ENCODE assay signal across 9 mouse cellular contexts in genomic region chr4:46307341-46307740, GRCm38 (mm10). TPM values are rescaled to one million over a fixed set of nuclear protein-coding genes. Genes with fewer than 3 reads are reported as not detected.
DNase-seq lines count a peak whose midpoint lies in the region; ATAC-seq and TF ChIP-seq lines count a peak whose summit lies in the region.
"Had no signal": no experiment of that assay in that cellular context is flagged by ENCODE, and none has a peak within 500 bp of the region (broad histone marks: within the 10 kb centered on the region; RNA-seq: fewer than 3 reads in every experiment).

No protein-coding gene starts in this region.

- 0 out of 2 replicates have a peak, but pooled peaks have one; percentile 25 for ATAC-seq in lung, embryonic 15.5 days (ENCODE audit: borderline replicate concordance, extremely low read depth, low FRiP score, low TSS enrichment)
- ATAC-seq in inflammation-experienced regulatory T-cells, adult 6 months = no peak
- no peak for ATAC-seq in midbrain, embryonic 15.5 days (replicated peaks)

- peaks cover 14% of the 10 kb centered on the region for H3K4me1 ChIP-seq in lung, embryonic 15.5 days
- H3K4me1 ChIP-seq in midbrain, embryonic 15.5 days = peaks cover 10% of the 10 kb centered on the region

- no peak overlapping the region for H3K27ac ChIP-seq in lung, embryonic 15.5 days
- no peak overlapping the region for H3K27ac ChIP-seq in midbrain, embryonic 15.5 days
- H3K27ac ChIP-seq: kidney, postnatal 0 days had no signal

- WGBS in lung, embryonic 15.5 days = 27% methylated on average over 9 of the region's 9 CpGs
- 69% methylated on average over 9 of the region's 9 CpGs for WGBS in midbrain, embryonic 15.5 days

- no peak for TF ChIP-seq CTCF in C2C12 (IDR thresholded peaks at IDR 0.05; ENCODE audit: control insufficient read depth, insufficient read depth, insufficient read length)

- no peaks in the 10 kb centered on the region for H3K27me3 ChIP-seq in C2C12 (ENCODE audit: control insufficient read depth, insufficient read depth, insufficient read length)
- peaks cover 17% of the 10 kb centered on the region for H3K27me3 ChIP-seq in lung, embryonic 15.5 days
- H3K27me3 ChIP-seq in midbrain, embryonic 15.5 days (replicated peaks) = no peaks in the 10 kb centered on the region

- no peak overlapping the region for H3K4me3 ChIP-seq in C2C12 (ENCODE audit: insufficient read depth, poor library complexity, severe bottlenecking)
- H3K4me3 ChIP-seq in lung, embryonic 15.5 days = no peak overlapping the region
- H3K4me3 ChIP-seq in midbrain, embryonic 15.5 days = no peak overlapping the region

- no peak overlapping the region for H3K4me2 ChIP-seq in lung, embryonic 15.5 days
- H3K4me2 ChIP-seq in midbrain, embryonic 15.5 days = no peak overlapping the region

- H3ac ChIP-seq in C2C12 (ENCODE audit: control insufficient read depth, insufficient read length, low read depth) = no peak overlapping the region

- H3K9me3 ChIP-seq in lung, embryonic 15.5 days = no peaks in the 10 kb centered on the region
- no peaks in the 10 kb centered on the region for H3K9me3 ChIP-seq in midbrain, embryonic 15.5 days

- no peaks in the 10 kb centered on the region for H3K79me3 ChIP-seq in C2C12 (ENCODE audit: low read depth)

- H3K79me2 ChIP-seq in C2C12 (ENCODE audit: control insufficient read depth, insufficient read depth) = no peaks in the 10 kb centered on the region

- peak; percentile 89 for DNase-seq in adrenal gland, adult 2 months
- DNase-seq in frontal cortex, postnatal 10 days (ENCODE audit: low spot score in 2 of 2) = peak; percentile 38 to 57
- DNase-seq in kidney, postnatal 36 days = peak; percentile 60 to 78
- no peak for DNase-seq in MN1 (ENCODE audit: low spot score)

- no peaks in the 10 kb centered on the region for H3K36me3 ChIP-seq in C2C12 (ENCODE audit: control insufficient read depth, insufficient read depth)
- no peaks in the 10 kb centered on the region for H3K36me3 ChIP-seq in lung, embryonic 15.5 days
- H3K36me3 ChIP-seq in midbrain, embryonic 15.5 days (replicated peaks) = no peaks in the 10 kb centered on the region

- H3K9ac ChIP-seq in lung, embryonic 15.5 days = no peak overlapping the region
- H3K9ac ChIP-seq in midbrain, embryonic 15.5 days = no peak overlapping the region

TF ChIP-seq in C2C12, 6 proteins besides CTCF, POLR2A, EP300 and RAD21:
- TF ChIP-seq CEBPB (IDR thresholded peaks at IDR 0.05; ENCODE audit: low read depth) = no peak
- no peak for TF ChIP-seq MAX (IDR thresholded peaks at IDR 0.05)
- no peak for TF ChIP-seq MYOG (IDR thresholded peaks at IDR 0.05; ENCODE audit: control insufficient read depth, extremely low read depth, insufficient read length)
- no peak for TF ChIP-seq FOSL1 (IDR thresholded peaks at IDR 0.05; ENCODE audit: insufficient read depth, low read length, poor library complexity, severe bottlenecking)
- peak; percentile 71 for TF ChIP-seq MYOD1 (IDR thresholded peaks at IDR 0.05; ENCODE audit: control insufficient read depth, insufficient read length, low read depth)
- no peak for TF ChIP-seq USF1 (IDR thresholded peaks at IDR 0.05; ENCODE audit: low read depth)

RNA-seq across cellular contexts. Expression of gene Foxe1, which starts 36.1 kb away (rescaled TPM):
- not detected for polyA plus RNA-seq in C2C12 (2012; fragmentation: generic; extraction: Trizol)
- not detected for total RNA-seq in adrenal gland, adult 2 months (2021)
- 0.42 and 0.44 TPM in 2 replicates for polyA plus RNA-seq in adrenal gland, adult 2 months (2012; rRNA removed)
- 0.05 TPM in 1 of 2 replicates, not detected in the other for polyA plus RNA-seq in lung, embryonic 15.5 days (2015; fragmentation: Nextera tagmentation; extraction: Ambion mirVana)
- polyA plus RNA-seq in inflammation-experienced regulatory T-cells, adult 6 months (2017; shearing (Covaris generic)) = not detected
- polyA plus RNA-seq in midbrain, embryonic 15.5 days (2015; fragmentation: Nextera tagmentation; extraction: Ambion mirVana) = not detected in 2 replicates
- polyA plus RNA-seq: kidney, postnatal 0 days had no signal
